Mouse (Mus musculus): ENCODE measurements at regions not wholly inside any gene's neighbourhood (a gene's known extent, or its start where the extent isn't known, plus 50 kb on each side); places are given as distances from the start of the nearest gene placed in this dataset.

GRCm38 (mm10) chr10:24493392-24493791 is 101.8 kb upstream of the Ccn2 start:
- peak in 1 of 2 experiments; percentile 4 for DNase-seq (ENCODE audit: low spot score in 2 of 2)

GRCm38 (mm10) chr10:24493936-24494335 is 101.3 kb upstream of the Ccn2 start:
- DNase-seq (ENCODE audit: low spot score in 2 of 2): peak in 1 of 2 experiments; percentile 5

DNA sequence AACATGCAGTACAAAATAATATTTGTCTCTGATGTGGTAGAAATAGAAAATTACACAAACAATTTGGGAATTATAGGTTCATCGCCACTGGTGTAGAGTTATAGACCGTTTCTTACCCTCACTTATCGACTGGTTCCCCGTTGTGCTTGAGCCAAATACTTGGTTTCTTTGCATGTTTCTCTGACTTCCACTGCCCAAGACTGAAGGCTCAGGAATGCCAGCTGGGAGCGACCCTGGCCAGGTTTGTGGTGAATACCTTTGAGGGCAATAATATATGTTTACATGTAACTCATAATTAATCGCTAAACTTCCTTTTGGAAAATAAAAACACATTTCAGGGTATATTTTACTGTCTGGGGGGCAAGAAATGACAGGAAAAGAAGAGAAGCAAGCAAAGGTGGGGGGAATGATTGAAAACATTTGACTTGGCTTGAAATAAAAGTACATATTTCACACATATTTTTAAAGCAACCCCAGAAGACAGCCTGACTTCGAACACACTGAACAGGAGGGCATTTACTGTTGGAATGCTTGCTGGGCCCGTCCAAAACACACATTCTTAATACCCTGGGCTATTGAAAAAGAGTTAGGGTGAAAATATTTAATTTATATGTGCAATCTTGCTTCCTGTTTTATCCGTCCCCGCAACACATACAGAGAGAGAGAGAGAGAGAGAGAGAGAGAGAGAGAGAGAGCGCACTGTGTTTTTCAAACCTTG is 75.3 kb upstream of the Ccn2 start:
- DNase-seq (ENCODE audit: low spot score in 2 of 2): no peak

- DNase-seq (ENCODE audit: low spot score in 2 of 2): no peak
These were observed 74.7 kb upstream of the Ccn2 start for GRCm38 (mm10) chr10:24520515-24520914.

DNA sequence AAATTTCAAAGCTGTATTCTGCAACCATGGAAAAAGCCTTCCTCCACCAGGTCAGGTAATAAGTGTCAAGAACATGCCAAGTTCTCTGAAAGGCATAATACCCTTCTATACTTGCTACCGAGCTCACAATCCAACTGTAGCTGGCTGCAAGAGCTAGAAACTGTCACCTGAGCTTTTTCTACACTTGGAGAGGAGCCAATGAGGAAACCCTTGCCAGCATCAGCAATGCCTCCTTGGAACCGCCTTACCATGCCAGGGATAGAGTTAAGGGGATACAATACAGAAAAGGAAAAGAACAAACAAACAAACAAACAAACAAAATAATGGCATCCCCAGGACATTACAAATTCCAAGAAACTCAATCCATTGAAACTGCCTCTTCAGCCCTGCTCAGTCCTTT is 62.5 kb upstream of the Ccn2 start:
- DNase-seq (ENCODE audit: low spot score in 2 of 2): no peak

DNA sequence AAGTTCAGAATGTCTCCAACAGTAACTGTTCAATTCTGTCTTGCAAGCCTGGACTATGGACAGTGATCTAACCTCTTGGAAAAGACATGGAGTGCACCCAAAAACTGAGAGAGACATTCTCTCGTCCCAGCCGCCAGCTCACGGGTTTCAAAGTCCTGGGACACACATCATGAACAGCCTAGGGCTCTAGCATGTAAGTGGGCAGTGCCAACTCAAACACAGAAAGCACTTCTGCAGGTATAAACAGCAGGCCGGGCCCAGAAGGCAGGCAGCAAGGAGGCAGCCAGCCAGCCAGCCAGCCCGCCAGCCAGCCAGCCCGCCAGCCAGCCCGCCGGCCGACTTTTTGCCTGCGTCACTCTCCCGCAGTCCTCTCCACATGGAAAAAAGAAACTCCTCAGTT is 60.3 kb upstream of the Ccn2 start:
- no peak for DNase-seq (ENCODE audit: low spot score in 2 of 2)

DNA sequence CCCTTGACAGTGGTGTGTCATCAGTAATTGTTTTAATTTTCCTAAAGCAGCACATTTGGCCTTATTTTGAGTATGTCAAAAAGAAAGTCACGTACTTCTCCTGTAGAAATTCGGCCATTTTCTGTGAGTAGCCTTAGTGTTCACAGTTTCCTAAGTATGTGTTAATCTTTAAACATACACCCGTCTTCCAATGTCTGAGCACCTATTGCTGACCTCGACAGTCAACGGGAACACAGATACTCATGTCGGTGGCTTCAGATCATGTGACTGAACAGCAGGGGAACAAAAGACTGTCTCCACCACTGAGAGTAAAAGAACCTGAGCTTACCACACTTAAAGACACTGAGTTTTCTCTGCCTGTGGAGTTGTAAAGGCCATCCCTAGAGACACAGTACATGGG is 59.8 kb upstream of the Ccn2 start:
- no peak for DNase-seq (ENCODE audit: low spot score in 2 of 2)

DNA sequence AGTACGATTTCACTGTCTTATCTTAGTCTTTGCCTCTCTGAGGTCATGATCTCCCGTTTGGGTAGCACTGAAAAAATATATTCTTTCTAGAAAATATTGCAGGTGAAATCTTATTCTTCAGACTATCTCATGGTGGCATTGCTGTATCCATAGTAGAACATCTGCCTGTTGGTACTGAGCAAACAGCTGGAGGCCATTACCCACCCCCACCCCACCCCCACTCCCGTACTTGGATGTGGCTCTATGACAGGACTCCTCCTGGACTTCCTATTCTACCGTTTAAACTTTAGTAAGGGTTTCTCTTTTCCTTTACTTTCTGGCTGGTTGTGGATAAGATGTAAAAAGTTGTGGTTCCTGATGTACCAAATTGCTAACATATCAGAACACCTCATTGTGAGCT is 53.3 kb upstream of the Ccn2 start:
- no peak for DNase-seq (ENCODE audit: low spot score in 2 of 2)

Data from gastrocnemius, adult 8-10 months (tissue).